Mouse (Mus musculus): ENCODE measurements at regions not wholly inside any gene's neighbourhood (a gene's known extent, or its start where the extent isn't known, plus 50 kb on each side); places are given as distances from the start of the nearest gene placed in this dataset.

DNA sequence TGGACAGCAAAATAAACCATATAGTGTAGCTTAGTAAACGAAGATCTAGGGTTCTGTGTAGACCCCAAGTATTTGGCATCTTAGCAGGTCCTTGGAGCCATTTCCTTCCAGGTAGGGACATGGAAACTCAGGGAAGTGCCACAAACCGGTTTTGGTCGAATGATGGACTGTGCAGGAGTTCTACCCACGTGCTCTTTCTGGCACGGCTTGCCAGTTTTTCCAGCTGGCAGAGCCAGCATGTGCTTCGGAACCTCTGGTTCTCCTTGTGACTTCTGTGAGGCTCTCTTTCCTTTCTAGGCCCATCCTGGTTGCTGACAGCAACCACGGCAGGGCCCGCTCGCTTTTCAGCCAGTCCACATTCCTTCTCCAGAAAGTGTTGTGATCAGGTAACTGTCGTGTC is 291.4 kb downstream of the Kcnrg start:
- no peak for DNase-seq

DNA sequence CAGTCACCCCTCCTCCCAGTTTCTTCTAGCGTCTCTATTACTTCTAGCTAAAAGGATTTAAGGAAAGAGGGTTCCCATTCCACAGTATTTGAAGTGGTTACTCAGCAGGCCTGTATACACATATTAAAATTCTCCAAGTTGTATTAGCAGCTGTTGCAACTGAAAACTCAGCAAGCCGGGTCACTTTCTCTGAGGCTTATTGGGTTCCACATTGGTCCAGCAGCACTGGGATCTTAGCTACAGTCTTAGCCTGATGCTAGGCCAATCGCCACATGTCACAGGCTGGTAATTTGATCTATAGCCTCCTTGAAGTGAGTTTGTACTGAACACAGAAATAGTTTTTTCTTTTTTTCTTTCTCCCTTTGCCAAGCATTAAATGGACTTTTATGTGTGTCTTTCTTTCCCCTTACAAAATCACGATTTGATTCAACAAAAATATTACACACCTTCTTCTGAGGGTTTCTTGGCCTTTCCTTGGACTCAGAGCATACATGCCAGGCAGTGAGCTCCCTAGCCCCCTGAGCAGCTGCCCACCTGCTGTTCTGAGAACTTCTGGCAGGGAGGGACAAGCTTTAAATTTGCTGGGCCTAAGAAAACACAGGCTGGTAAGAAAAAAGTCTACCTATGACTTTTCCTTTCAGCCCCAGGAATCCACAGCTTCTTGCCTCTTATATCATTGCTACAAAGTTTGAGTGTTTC is 297.3 kb downstream of the Kcnrg start:
- DNase-seq, result no peak

DNA sequence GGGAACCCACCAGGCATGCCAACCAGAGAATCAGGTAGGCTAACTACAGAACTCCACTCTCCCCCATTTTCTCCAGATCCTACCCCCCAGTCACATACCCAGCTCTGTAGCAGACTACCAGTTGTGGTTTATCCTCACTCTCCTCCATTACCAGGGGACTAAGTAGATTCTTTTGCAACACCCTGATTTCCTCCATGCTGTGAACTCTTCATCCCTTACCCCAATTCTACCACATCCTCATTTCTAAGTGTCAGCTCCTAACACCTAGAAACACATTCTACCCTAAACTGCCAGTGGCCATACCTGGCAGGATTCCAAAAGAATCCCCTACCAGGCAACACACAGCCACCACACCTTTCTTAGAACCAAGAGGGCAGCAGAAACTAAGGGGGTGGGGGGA is 310.9 kb downstream of the Kcnrg start:
- DNase-seq, result no peak

DNA sequence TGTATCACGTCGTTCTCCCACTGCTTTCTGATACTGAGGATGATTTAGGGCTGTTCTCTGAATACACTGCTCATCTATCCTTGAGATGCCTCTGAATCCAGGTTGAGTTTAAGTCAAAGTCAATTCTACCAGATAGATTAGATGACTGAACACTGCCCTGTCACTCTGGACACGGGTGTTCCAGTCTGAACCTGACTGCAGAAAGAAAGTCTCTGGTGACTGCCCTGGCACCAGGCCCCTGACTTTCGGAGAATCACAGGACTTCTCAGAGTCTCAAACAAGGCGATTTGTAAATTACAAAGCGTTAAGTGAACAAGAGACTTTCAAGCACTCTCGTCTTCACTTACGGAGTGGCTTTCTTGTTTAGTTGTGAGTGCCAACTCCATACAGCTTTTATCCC is 324.6 kb downstream of the Kcnrg start:
- peak; percentile 45 for DNase-seq

DNA sequence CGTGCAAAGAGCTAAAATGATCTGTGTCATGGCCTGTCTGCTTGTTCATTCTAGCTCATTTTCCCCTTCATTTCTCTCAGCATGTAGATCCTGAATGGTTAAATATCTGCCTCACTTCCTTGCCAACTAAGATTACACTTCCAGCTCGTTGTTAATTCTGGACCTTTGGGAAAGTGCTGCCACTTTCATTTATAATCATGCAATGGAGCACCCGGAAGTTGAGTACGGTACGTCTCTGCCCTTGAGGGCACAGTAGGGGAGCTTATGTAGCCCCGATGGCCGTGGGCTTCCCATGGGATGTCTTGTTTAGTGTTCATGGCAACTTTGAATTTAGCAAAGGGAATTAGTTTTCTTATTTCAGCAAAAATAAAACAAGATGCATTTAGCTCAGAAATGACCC is 334.4 kb downstream of the Kcnrg start:
- no peak for DNase-seq

DNA sequence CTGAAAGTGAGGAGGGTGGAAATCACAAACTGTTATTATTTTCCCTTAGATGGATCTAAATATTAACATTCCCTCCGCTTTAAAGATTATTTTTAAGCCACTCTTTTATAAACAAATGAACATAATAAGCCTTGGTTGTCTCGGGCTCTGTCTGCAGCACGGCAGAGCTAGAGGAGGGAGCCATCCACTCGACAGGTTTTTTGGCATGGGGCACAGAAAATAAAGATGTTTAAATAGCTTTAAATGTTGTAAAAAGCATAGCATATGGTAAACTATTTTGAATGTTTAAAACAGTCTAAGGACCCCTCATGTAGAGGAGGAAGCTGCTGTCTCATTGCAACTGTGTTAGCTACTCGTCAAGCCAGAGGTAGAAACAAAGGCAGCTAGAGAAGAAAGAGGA is 338.4 kb downstream of the Kcnrg start:
- no peak for DNase-seq

DNA sequence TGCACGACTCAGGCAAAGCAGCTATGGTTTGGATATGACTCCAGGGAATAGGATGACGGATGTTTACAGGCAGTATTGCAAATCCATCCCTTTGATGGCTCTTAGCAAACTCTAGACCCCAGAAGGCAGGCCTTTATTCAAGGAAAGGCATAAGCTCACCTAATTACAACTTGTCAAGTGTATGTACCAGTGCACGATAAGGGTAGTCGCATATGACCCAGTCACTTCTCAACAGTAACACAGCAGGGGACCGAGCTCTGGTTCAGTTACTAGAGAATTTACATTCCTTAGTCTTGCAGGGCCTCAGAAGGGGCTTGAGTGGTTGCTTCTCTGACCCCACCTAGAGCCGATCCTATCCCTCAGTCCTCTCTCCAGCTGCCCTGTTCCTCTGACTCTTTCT is 342.2 kb downstream of the Kcnrg start:
- no peak for DNase-seq

DNA sequence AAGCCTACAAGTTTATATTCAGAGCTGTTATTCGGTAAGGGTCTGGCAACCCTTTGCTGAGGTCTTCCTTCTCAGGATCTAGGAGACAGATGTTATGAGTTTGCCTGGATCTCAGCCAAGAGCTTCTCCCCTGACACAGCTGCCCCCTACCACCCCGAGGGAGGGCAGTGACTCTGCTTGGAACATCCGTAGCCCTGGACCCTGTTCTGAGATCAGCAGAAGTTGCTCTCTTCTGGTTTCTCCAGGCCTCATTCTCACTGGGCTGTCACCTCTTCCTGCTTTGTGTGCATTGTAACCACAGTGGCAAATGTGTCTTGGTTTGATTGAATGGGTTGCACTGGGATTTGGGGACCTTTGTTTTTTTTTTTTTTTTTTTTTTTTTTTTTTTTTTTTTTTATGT is 342.4 kb upstream of the Rnaseh2b start:
- DNase-seq, result no peak

DNA sequence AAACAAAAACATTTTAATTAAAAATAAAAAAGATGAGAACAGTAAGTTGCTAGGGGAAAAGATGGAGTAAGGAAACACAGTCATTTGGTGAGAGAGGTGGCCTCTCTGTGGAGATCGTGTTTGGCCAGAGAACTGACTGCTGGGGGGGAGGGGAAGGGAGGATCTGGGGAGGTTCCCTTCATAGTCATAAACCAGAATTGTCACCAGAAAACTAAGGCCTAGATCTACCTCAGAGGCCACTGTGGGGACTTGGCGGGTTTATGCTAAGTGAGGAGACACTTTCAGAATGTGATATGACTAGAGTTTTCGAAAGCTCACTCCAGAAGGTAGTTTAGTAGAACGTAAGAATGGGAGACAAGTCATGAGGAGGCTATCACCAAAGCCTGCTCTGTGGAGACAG is 339.4 kb upstream of the Rnaseh2b start:
- DNase-seq, result no peak

DNA sequence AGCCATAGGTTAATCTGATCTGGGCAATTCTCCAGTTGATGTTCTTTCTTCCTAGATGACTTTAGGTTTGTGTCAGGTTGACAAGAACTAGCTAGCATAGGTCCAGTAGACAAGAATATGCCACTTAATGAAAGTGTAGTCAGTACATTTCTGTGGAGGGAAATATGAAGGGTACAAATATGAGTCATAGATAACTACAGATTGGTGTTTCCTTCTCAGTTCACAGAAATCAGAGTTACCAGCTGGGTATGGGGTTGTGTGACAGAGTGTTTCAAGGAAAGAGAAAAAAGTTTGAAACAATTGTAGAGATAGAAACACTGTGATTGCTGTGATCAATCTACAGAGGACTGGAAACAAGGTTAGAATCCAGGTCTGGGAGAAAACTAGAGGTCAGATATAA is 337.0 kb upstream of the Rnaseh2b start:
- no peak for DNase-seq

DNA sequence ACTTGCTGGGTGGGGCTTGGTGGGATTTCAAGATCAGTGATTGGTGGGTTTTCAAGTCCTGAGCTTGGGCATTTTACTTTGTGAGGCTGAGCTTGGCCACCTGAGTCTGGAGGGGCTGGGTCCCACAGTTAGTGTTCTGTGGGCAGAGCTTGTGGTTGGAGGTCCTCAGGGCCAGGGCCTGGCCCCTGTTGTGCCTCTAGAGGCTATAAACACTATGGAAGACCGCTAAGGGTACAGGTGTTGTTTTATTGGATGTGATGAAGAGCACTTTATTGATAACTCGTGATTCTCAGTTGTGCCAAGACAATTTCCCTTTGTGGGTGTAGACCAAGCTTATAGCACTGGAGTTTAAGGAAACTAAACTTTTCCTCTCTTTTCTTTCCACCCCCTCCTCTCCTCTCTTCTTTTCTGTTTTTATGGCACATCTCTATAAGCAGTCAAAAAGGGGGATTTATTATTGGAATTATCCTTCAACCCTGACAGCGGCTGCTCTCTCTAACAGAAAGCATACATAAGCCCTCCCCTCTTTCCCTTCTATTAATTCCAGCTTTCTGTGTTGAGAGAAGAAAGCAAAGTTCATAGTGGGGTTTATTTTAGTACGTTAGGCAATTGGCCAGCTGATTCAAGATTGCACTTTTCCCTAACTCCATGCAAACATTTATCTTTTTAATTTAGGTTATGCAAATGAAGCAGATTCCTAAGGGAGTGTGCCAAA is 332.0 kb upstream of the Rnaseh2b start:
- DNase-seq, result no peak

DNA sequence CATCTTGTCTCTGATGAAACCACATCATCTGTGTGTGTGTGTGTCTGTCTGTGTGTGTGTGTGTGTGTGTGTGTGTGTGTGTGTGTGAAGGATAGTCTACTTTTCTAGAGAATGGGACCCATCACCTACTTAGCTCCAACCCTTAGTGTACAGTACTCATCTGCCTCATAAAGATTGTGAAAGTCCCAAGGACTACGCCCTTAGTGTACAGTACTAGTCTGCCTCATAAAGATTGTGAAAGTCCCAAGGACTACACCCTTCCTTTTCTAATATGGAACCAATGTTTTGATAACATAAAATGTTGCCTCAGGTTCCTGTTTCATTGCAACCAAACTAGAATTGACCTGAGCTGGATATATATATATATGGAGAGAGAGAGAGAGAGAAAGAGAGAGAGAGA is 323.9 kb upstream of the Rnaseh2b start:
- DNase-seq, result no peak

DNA sequence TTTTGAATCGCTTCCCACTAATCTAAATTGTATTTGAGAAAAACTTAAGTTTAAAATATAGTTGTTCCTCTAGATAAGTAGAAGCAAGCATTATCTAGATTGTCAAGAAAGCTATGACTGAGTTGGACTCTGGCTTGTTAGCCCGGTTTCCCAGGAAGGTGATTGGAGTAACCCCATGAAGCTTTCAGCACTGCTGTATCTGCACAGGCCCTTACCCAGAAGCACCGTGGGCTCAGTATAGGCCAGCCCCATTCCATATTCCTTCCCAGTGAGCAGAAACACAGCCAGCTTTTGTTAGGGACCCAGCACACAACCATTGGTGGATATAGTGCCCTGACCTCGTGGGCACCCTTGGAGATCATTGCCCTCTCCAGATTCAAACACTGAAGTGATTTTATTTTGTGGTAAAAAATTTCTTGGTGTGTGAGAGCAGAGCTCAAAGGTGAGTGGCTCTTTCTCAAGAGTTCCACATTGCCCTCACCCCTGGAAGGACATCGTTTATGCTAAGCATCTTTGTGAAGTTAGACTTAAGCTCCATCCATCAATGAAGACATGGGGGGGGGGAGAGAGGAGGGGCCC is 323.3 kb upstream of the Rnaseh2b start:
- no peak for DNase-seq

DNA sequence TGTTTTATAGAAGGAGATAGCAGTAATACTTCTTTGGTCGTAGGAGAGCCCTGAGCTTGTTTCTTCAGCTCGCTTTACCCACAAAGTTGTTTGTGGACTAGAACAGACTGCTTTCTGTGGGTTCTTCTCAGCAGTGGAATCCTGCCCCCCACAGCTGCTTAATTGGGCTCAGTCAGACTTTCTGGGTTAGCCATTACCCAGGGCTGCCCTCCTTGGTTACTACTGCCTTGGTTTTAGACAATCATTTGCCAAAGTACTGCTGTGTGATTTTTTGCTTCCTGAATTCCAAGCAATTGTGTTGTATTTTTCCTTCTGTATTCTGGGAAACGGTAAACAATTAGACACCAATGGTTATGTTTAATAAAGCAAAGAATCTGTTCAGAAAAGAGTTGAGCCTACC is 321.8 kb upstream of the Rnaseh2b start:
- no peak for DNase-seq

DNA sequence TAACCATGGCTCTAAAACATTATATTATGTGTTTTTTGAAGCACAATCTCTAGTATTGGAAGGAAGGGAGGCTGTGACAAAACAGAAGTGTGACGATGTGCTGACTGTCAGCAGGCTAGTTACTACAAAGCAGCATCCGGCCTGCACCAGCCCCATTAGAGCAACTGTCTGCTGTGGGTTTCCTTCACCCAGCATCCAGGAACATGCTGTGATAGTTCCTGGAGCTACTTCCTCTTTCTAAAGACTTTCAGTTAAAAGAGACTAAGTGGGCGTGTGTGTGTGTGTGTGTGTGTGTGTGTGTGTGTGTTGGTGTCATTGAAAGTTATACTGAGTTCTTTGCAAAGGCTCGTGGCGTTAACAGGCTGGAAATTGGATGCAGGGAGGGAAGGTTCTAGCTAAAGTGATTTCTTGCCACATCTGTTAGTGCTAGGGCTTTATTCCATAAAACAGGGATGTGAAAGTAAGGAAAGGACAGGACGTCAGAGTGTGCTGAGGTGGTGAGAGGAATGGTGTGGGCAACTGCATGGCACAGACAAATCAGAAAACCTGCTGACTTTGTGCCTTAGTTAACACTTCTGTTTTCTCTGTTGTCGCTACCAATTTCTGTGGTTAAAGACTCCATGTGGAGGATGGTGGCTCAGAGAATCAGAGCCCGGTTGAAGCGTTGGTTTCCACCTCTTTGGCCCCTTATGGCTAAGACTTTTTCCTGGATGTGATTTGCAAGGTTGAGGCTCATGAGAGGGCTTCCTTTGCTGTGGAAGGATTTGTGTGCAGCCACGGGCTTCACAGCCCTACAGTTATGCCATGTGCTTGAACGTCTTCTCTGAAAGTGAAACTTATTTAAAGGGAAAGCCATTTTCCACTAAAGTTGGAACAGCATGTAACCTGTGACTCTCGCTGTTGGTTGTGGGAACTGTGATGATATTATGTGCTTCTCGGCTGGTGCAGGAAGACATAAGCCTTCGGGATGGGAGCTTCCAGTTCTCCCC is 321.0 kb upstream of the Rnaseh2b start:
- peak; percentile 18 for DNase-seq

DNA sequence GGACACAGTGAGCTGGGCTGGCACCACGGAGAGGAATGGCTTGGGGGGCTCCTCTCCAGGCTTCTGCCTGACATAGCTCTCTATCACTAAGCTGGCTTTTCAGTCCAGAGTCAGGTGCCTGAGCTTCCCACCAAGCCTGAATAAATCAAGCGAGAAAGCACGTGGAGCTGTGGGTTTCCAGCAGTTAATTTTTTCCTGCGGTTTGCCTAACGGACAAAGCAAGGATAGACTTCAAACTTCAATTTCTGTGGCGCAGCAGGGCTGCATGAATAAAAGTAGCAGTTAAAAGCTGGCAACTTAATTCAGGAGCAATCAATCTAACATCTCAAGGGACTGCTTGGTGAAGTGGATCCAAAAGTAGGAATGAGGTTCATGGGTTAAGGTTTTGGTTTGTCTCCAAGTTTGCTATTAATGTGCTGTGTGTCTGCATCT is 317.1 kb upstream of the Rnaseh2b start:
- DNase-seq, result no peak

DNA sequence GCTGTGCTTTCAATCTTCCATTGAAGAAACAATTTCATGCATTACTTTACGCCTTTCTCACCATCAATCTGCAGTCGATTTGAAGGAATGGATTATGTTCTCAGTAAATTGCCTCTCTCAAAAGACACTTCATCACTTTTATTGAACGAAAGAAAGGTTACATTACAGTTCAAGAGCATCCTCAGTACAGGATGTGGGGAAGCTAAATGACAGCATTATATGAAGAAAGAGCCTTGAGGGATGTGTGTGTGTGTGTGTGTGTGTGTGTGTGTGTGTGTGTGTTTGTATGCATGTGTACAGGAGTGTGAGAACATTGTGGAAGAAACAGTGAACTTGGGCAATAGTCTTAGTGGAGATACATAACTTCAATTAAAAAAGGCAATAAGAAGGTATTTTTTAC is 311.8 kb upstream of the Rnaseh2b start:
- DNase-seq, result no peak

DNA sequence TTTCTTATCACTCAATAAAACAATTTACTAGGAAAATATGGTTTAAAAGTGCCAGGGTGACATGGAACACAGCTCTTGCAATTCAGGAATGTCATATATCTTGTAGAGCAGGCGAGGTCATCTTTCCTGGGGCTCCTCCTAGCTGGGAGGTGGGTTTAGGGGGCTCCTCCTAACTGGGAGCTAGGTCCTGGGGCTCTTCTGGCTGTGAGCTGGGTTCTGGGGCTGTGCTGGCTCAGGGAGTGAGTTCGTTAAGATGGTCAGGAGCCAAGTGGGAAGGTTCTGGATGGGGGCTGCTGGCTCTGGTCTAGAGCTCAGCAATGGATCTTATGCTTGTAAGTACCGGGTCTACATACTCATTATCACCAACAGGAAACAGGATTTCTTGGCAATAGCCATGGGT is 306.8 kb upstream of the Rnaseh2b start:
- DNase-seq, result no peak

DNA sequence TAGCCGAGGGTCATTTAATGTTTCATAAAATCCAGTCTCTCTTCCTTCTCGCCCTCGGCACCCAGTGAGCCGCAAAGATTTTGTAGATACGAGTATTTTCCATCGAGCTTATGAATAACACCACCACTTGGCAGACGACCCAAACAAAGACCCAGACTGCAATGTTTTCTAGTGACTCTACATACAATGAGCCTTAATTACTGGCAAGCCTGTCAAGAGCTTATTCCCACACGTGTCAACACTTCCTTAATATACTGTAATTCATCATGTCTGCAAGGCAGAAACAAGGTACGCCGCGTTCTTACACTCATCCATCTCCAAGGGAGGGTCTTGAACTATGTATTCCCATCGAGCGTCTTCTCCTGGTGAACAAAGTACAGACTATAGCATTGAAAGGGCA is 306.2 kb upstream of the Rnaseh2b start:
- no peak for DNase-seq

DNA sequence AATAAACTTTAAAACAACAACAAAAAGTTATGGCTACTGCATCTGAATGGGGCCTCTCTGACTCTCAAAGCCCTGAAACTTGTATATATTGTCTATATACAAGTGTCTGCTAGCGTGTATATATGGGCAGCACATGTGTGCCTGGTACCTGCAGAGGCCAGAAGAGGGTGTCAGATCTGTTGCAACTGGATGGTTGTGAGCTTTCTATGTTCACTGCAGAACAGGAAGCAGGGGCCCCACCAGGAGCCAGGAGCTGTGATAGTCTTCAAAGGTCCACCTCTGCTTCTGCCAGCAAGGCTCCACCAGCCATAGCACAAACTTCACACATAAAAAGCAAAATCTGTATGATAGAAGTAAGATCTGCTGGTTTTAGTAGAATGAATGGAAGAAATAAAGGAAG is 297.1 kb upstream of the Rnaseh2b start:
- no peak for DNase-seq

DNA sequence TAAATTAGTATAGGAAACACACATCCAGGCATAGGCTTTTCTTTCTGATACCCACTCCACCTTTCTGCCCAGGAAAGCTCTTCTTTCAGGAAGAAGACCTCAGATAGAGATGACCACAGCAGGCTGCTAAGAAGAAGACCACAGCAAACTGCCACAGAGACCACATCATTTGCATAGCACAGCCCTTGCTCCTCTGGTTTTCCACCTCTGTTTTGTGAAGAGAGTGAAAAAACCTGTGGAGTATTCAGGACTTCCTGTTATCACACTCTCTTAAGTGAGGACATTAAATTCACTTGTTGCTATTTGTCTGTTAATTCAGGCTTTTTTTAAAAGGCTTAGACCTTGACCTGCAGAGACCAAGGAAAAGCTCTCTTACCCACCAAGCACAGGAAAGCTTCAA is 294.7 kb upstream of the Rnaseh2b start:
- DNase-seq, result no peak

DNA sequence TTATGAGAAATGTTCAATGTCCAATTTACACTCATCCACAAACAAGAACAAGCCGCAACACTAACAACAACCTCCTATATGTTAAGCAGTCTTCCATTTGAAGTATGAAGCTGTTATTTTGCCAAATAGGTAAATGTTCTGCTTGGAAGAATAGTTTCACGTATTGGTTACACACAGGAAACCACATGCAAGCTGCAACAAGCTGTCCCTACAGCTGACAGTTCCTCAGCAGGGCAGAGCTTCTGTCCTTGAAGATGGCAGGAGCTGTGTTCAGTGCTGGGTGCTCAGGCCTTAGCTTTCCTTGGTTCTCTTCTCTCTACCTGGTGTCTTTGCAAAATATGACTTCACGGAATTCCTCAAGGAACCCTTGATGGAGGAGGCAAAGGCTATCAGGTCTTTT is 294.1 kb upstream of the Rnaseh2b start:
- DNase-seq, result no peak

DNA sequence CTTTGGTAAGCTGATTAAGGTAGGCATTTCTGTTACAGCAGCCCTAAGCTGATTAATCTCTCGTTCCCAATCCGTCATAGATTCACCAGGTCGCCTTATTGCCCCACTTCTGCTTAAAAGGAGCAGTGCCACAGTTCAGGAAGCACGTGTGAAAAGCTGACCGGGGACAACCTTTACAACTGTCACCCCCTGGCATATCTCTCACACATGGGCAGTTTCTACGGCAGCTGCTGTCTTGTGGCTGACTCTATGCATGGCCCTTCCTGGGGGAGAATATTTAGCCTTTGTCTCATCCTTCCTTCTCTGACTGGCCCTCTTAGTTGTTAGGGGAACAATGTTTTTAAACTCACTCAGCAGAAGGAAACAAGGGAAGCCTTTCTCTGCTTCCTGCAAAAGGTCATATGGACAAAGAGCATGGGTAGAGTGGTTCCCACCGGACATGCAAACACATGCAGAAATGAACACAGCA is 290.9 kb upstream of the Rnaseh2b start:
- no peak for DNase-seq
